Mouse (Mus musculus) brain, embryonic 18.5 days (tissue): ENCODE data around the gene Fam208a.

ENCODE experiments used
- DNase-seq: peaks from one replicate; pipeline ENCODE4 v3.0.0-alpha.2; 2012; ENCODE audit warnings: low read depth, low spot score

The Fam208a gene

GRCm38 (mm10) chr14:27413961-27414360 lies 14.7 kb upstream of the Fam208a start:
- DNase-seq, result peak; percentile 14

GRCm38 (mm10) chr14:27420816-27421215 lies 7.8 kb upstream of the Fam208a start:
- no peak for DNase-seq

GRCm38 (mm10) chr14:27422301-27422700 lies 6.3 kb upstream of the Fam208a start:
- DNase-seq, result no peak

- peak; percentile 76 for DNase-seq
These were observed 508 bp downstream of the Fam208a start for GRCm38 (mm10) chr14:27428973-27429711.

GRCm38 (mm10) chr14:27430280-27430679 lies 1.6 kb downstream of the Fam208a start:
- DNase-seq, result no peak

GRCm38 (mm10) chr14:27432064-27432463 lies 3.4 kb downstream of the Fam208a start:
- no peak for DNase-seq

GRCm38 (mm10) chr14:27436116-27436515 lies 7.5 kb downstream of the Fam208a start:
- no peak for DNase-seq

GRCm38 (mm10) chr14:27436826-27437225 lies 8.2 kb downstream of the Fam208a start:
- DNase-seq, result no peak

GRCm38 (mm10) chr14:27440921-27441320 lies 12.3 kb downstream of the Fam208a start:
- DNase-seq, result no peak

- DNase-seq, result peak; percentile 39
These were observed 16.2 kb downstream of the Fam208a start for GRCm38 (mm10) chr14:27444851-27445281.

GRCm38 (mm10) chr14:27446963-27447362 lies 18.3 kb downstream of the Fam208a start:
- no peak for DNase-seq

- DNase-seq, result no peak
These were observed 62.8 kb downstream of the Fam208a start for GRCm38 (mm10) chr14:27491399-27491798.

- no peak for DNase-seq
These were observed 64.9 kb downstream of the Fam208a start for GRCm38 (mm10) chr14:27493516-27493915.

- DNase-seq, result no peak
These were observed 72.5 kb downstream of the Fam208a start for GRCm38 (mm10) chr14:27501096-27501495.

- DNase-seq, result peak; percentile 87
These were observed 79.4 kb downstream of the Fam208a start, which contains the start of gene Ccdc66 for GRCm38 (mm10) chr14:27507894-27508643. Gene Ccdc66, minus strand, starts transcription at chr14:27508460.

GRCm38 (mm10) chr14:27508644-27509301 lies 80.1 kb downstream of the Fam208a start:
- DNase-seq, result no peak

- DNase-seq, result no peak
These were observed 95.9 kb downstream of the Fam208a start for GRCm38 (mm10) chr14:27524541-27524940.
